Mouse (Mus musculus) CH12.LX (cell line): ENCODE results near the gene Sptb. TPM values are rescaled to one million over a fixed set of nuclear protein-coding genes. Genes with fewer than 3 reads are reported as not detected.

ENCODE experiments used
- DNase-seq: peaks from one replicate; pipeline ENCODE4 v3.0.0-alpha.2; 2013; ENCODE audit errors: extremely low read depth
- H3K27ac ChIP-seq: 2 replicates; pipeline ENCODE4 v1.5.1; 2012; ENCODE audit warnings: low read depth, mild to moderate bottlenecking, control low read depth, moderate library complexity; ENCODE audit not compliant: insufficient read depth
- H3K27me3 ChIP-seq: replicated peaks from 2 replicates; pipeline ENCODE3; 2012; ENCODE audit warnings: inconsistent platforms
- H3K36me3 ChIP-seq, 2 experiments: replicated peaks in 1 of 2; 2 replicates each; pipeline versions ENCODE3 to v1.6.1; 2012; ENCODE audit warnings: inconsistent platforms in 1 of 2, low read length in 1 of 2, mild to moderate bottlenecking in 1 of 2, mixed read lengths in 1 of 2, moderate library complexity in 1 of 2; ENCODE audit not compliant: control insufficient read depth in 1 of 2, insufficient read depth in 1 of 2
- H3K4me1 ChIP-seq, 2 experiments: 2 replicates each; pipeline ENCODE4 v1.6.1; 2012; ENCODE audit warnings: inconsistent platforms in 1 of 2, moderate library complexity in 1 of 2; ENCODE audit not compliant: insufficient read depth in 2 of 2, control insufficient read depth in 1 of 2
- H3K4me2 ChIP-seq: 2 replicates; pipeline ENCODE4 v1.6.1; 2012; ENCODE audit warnings: low read depth, mild to moderate bottlenecking, control low read depth; ENCODE audit not compliant: poor library complexity, insufficient read depth, severe bottlenecking
- H3K4me3 ChIP-seq, 3 experiments: fragments of 150-350 bp in 1 of 3; sonication (generic) in 1 of 3; replicated peaks in 1 of 3; 2 replicates each; pipeline versions ENCODE3 to v1.5.1; 2011 to 2012; ENCODE audit warnings: low read depth in 2 of 3, low read length in 2 of 3, mild to moderate bottlenecking in 2 of 3, moderate library complexity in 2 of 3, control low read depth in 1 of 3, improper control_type of control experiment in 1 of 3, inconsistent platforms in 1 of 3, mixed read lengths in 1 of 3; ENCODE audit not compliant: poor library complexity in 1 of 3
- H3K79me2 ChIP-seq: replicated peaks from 2 replicates; pipeline ENCODE4 v1.6.1; 2012; ENCODE audit warnings: mild to moderate bottlenecking, moderate library complexity; ENCODE audit not compliant: control insufficient read depth, poor library complexity, insufficient read depth, severe bottlenecking; ENCODE audit errors: extremely low read depth
- H3K9ac ChIP-seq: 2 replicates; pipeline ENCODE4 v1.6.1; 2012; ENCODE audit warnings: low read depth, mild to moderate bottlenecking, control low read depth, moderate library complexity; ENCODE audit not compliant: insufficient read depth
- H3K9me3 ChIP-seq: replicated peaks from 2 replicates; pipeline ENCODE3; 2012; ENCODE audit warnings: low read length, inconsistent platforms, mixed read lengths
- BHLHE40 ChIP-seq: IDR thresholded peaks from 2 replicates; pipeline ENCODE4 v1.6.1; 2011; ENCODE audit warnings: mild to moderate bottlenecking, low read depth, low read length, improper control_type of control experiment
- CHD2 ChIP-seq: IDR thresholded peaks from 2 replicates; pipeline ENCODE4 v1.6.1; 2011; ENCODE audit warnings: low read length, improper control_type of control experiment
- CTCF ChIP-seq, 2 experiments: IDR thresholded peaks in 1 of 2; conservative IDR thresholded peaks in 1 of 2; 2 replicates each; pipeline ENCODE4 v1.5.1; 2011 to 2012; ENCODE audit warnings: low read depth in 2 of 2, low read length in 2 of 2, improper control_type of control experiment in 1 of 2, inconsistent platforms in 1 of 2, mild to moderate bottlenecking in 1 of 2, moderate library complexity in 1 of 2
- EP300 ChIP-seq: IDR thresholded peaks from 2 replicates; pipeline ENCODE4 v1.6.1; 2011; ENCODE audit warnings: low read length, improper control_type of control experiment
- ETS1 ChIP-seq: conservative IDR thresholded peaks from 2 replicates; pipeline ENCODE4 v1.6.1; 2012; ENCODE audit warnings: low read depth, mild to moderate bottlenecking, inconsistent platforms, low read length, improper control_type of control experiment, moderate library complexity
- GABPA ChIP-seq: IDR thresholded peaks from 2 replicates; pipeline ENCODE4 v1.6.1; 2012; ENCODE audit warnings: low read depth, low read length, improper control_type of control experiment, inconsistent platforms; ENCODE audit not compliant: insufficient replicate concordance
- MAFK ChIP-seq: IDR thresholded peaks from 2 replicates; pipeline ENCODE4 v1.6.1; 2011; ENCODE audit warnings: low read length, improper control_type of control experiment; ENCODE audit not compliant: insufficient replicate concordance
- MAZ ChIP-seq: IDR thresholded peaks from 2 replicates; pipeline ENCODE4 v1.6.1; 2012; ENCODE audit warnings: low read depth, mild to moderate bottlenecking, inconsistent platforms, low read length, improper control_type of control experiment, moderate library complexity
- MEF2A ChIP-seq: IDR thresholded peaks from 2 replicates; pipeline ENCODE4 v1.6.1; 2014; ENCODE audit warnings: low read depth, mild to moderate bottlenecking, inconsistent platforms, low read length, improper control_type of control experiment, borderline replicate concordance
- MYC ChIP-seq: IDR thresholded peaks from 2 replicates; pipeline ENCODE4 v1.6.1; 2011; ENCODE audit warnings: low read depth, mild to moderate bottlenecking, improper control_type of control experiment, low read length
- POLR2A ChIP-seq: IDR thresholded peaks from 2 replicates; pipeline ENCODE4 v1.6.1; 2011; ENCODE audit warnings: low read depth, mild to moderate bottlenecking, improper control_type of control experiment, low read length
- POLR2AphosphoS2 ChIP-seq: IDR thresholded peaks from 2 replicates; pipeline ENCODE4 v1.6.1; 2011; ENCODE audit warnings: low read depth, low read length, improper control_type of control experiment
- RAD21 ChIP-seq: IDR thresholded peaks from 2 replicates; pipeline ENCODE4 v1.6.1; 2011; ENCODE audit warnings: low read depth, mild to moderate bottlenecking, low read length, improper control_type of control experiment, moderate library complexity
- TBP ChIP-seq: conservative IDR thresholded peaks from 2 replicates; pipeline ENCODE4 v1.6.1; 2011; ENCODE audit warnings: low read depth, low read length, improper control_type of control experiment
- ZMIZ1 ChIP-seq: IDR thresholded peaks from 2 replicates; pipeline ENCODE4 v1.6.1; 2012; ENCODE audit warnings: low read depth, mild to moderate bottlenecking, inconsistent platforms, low read length, improper control_type of control experiment
- ZNF384 ChIP-seq: IDR thresholded peaks from 2 replicates; pipeline ENCODE4 v1.6.1; 2012; ENCODE audit warnings: low read depth, low read length, improper control_type of control experiment, inconsistent platforms
- dilution Hi-C: fragments of 300-500 bp; cut with MboI; formaldehyde crosslinking; loops from 2 replicates; pipeline ENCODE4 v1.14.3; 2020; ENCODE audit warnings: low sequenced_read_pairs; ENCODE audit not compliant: extremely low pct_unique_long_range_greater_than_20kb, extremely low pct_ligation_motif_present
- in situ Hi-C: fragments of 300-500 bp; cut with MboI; formaldehyde crosslinking; loops from 3 replicates; pipeline ENCODE4 v1.14.3; 2019; ENCODE audit warnings: low sequenced_read_pairs, low pct_ligation_motif_present, low pct_unique_long_range_greater_than_20kb, mixed read lengths
- polyA plus RNA-seq: library from polyadenylated mRNA; unstranded; fragments of >175 nt; gene quantifications from 2 replicates; pipeline ENCODE4 v1.2.1, GENCODE M21; 2012; ENCODE audit warnings: low read depth; ENCODE audit not compliant: insufficient read length
- total RNA-seq, 2 experiments: library from RNA; depleted of rRNA; stranded (reverse); fragments of 300-350 nt in 1 of 2; fragments of >200 nt in 1 of 2; gene quantifications; 2 replicates each; pipeline ENCODE4 v1.2.3; 2012 to 2014

Sptb gene
- total and polyA plus RNA-seq, 3 experiments: 0.03 to 0.04 (median 0.04) TPM

DNA sequence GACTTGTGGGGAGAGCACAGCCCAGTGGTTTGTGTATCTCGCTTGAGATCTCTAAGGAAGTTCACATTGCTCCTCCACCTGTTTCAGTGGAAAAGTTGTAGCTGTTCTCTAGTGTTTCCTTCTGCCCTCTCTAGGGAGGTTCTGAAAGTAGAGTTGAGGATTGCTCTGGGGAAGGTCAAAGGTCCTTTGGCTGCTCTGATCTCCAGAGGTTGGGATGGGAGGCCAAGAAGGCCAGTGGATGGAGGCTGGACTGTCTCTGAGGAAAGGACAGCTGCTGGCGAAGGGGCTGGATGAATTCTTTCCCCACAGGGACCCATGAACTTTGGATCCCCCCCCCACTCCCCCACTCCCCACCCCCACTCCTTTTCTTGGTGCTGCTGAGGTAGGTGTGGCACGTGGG lies 156.0 kb downstream of the Sptb start:
- Histone ChIP-seq H3K9ac (no peak overlapping the region), H3K79me2 (no peaks in the 10 kb centered on the region), H3K36me3 (no peaks in the 10 kb centered on the region), H3K27ac (no peak overlapping the region), H3K4me3 (no peak overlapping the region), H3K4me2 (no peak overlapping the region), H3K9me3 (no peaks in the 10 kb centered on the region), H3K4me1 (peaks cover 12 to 42% of the 10 kb centered on the region in 2 experiments), H3K27me3 (no peaks in the 10 kb centered on the region)
- TF ChIP-seq ETS1 (no peak), CHD2 (no peak)
- no peak for DNase-seq
- dilution Hi-C loops (no loop called here), in situ Hi-C loops (no loop called here)

DNA sequence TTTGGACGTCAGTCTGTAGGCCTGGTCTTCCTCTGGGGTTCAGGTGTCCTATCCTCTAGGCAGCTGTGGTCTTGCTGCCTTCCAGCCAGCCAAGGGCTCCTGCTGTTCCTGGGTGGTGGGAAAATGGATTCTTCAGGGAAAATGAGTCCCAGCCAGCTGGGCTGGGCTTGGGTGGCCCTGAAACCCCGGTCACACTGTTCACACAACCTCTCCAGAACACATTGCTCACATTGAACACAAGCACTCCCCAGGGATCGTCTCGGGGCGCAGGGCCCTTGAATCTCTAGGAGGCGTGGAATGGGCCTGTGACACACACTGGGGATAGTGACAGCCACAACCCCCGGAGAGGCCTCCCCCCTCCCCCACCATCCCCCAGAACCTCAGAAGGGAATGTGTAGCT lies 156.4 kb downstream of the Sptb start:
- Histone ChIP-seq H3K4me1 (peaks cover 12 to 42% of the 10 kb centered on the region in 2 experiments), H3K4me2 (no peak overlapping the region), H3K27me3 (no peaks in the 10 kb centered on the region), H3K4me3 (no peak overlapping the region), H3K27ac (no peak overlapping the region)
- TF ChIP-seq ZMIZ1 (no peak), CHD2 (no peak), RAD21 (no peak), MAFK (no peak), CTCF (conservative IDR thresholded peaks at IDR 0.05 in 1 of 2, IDR thresholded peaks at IDR 0.05 in 1 of 2; ENCODE audit: low read depth in 2 of 2, low read length in 2 of 2) (no peak), TBP (no peak), EP300 (no peak), BHLHE40 (no peak), MAZ (no peak)
- TF ChIP-seq, all 38 proteins: peak for 0
- no peak for DNase-seq
- H3K9ac ChIP-seq: no peak overlapping the region
- no peaks in the 10 kb centered on the region for H3K36me3 ChIP-seq
- dilution Hi-C loops: no loop called here
- no peaks in the 10 kb centered on the region for H3K79me2 ChIP-seq
- H3K9me3 ChIP-seq: no peaks in the 10 kb centered on the region
- in situ Hi-C loops: no loop called here

DNA sequence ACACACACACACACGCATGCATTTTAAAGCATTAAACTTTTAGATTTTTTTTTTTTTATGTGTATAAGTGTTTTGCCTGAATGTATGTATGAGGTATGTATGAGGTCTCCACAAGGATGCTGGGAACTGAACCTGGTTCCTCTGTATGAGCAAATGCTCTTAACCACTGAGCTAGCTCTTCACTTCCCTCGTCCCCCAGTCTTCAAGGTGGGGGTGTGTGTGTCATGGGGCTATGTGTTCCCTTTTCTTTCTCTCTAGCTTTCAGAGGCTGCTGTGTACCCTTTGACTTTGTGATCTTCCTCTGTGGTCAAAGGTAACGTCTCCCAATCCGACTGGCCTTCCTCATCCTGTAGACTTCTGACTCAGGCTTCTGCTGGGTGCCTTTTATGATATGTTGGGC lies 157.4 kb downstream of the Sptb start:
- dilution Hi-C loops: no loop called here
- H3K9ac ChIP-seq: no peak overlapping the region
- H3K27me3 ChIP-seq: no peaks in the 10 kb centered on the region
- no peaks in the 10 kb centered on the region for H3K79me2 ChIP-seq
- no peak for DNase-seq
- no peak for TF ChIP-seq MYC
- no peak for TF ChIP-seq POLR2AphosphoS2
- TF ChIP-seq POLR2A: no peak
- TF ChIP-seq MEF2A: no peak
- no peak for TF ChIP-seq ZNF384
- no peak for TF ChIP-seq GABPA
- TF ChIP-seq, all 38 proteins: peak for 0
- no peak overlapping the region for H3K4me3 ChIP-seq
- in situ Hi-C loops: no loop called here
- H3K4me1 ChIP-seq: peaks cover 11 to 42% of the 10 kb centered on the region in 2 experiments
- H3K9me3 ChIP-seq: no peaks in the 10 kb centered on the region
- H3K27ac ChIP-seq: no peak overlapping the region
- H3K4me2 ChIP-seq: 0 out of 2 replicates have a peak overlapping the region, but pooled peaks have one; percentile 39
- H3K36me3 ChIP-seq: no peaks in the 10 kb centered on the region
